Mouse (Mus musculus): ENCODE results near the gene Arid5b.

GRCm38 (mm10) chr10:68146842-68147241 lies 131.7 kb downstream of the Arid5b start:
- TF ChIP-seq CTCF (conservative IDR thresholded peaks at IDR 0.05; ENCODE audit: insufficient read depth, insufficient read length, low read depth, low read length) (peak; percentile 38), POLR2A (IDR thresholded peaks at IDR 0.05; ENCODE audit: low read depth, low read length) (no peak)

Measured in kidney, adult 2 months (tissue).